Mouse (Mus musculus): ENCODE results near the gene Bco1. TPM values are rescaled to one million over a fixed set of nuclear protein-coding genes. Genes with fewer than 3 reads are reported as not detected.

The Bco1 gene
- total RNA-seq, 2 experiments from 2014 or later = not detected

GRCm38 (mm10) chr8:117094053-117094452, 1.6 kb upstream of the Bco1 start:
- DNase-seq = peak; percentile 54

- no peak for DNase-seq
Observed at GRCm38 (mm10) chr8:117097051-117097563, 1.5 kb downstream of the Bco1 start.

GRCm38 (mm10) chr8:117097564-117098191, 2.0 kb downstream of the Bco1 start:
- no peak for DNase-seq

- peak; percentile 72 for DNase-seq
Observed at GRCm38 (mm10) chr8:117107533-117107932, 11.9 kb downstream of the Bco1 start.

- DNase-seq = no peak
Observed at GRCm38 (mm10) chr8:117109018-117109711, 13.5 kb downstream of the Bco1 start.

GRCm38 (mm10) chr8:117109801-117110390, 14.2 kb downstream of the Bco1 start:
- peak; percentile 74 for DNase-seq

GRCm38 (mm10) chr8:117111641-117112040, 16.0 kb downstream of the Bco1 start:
- no peak for DNase-seq

- DNase-seq = no peak
Observed at GRCm38 (mm10) chr8:117112261-117112660, 16.6 kb downstream of the Bco1 start.

- no peak for DNase-seq
Observed at GRCm38 (mm10) chr8:117115094-117115493, 19.4 kb downstream of the Bco1 start.

- DNase-seq = peak; percentile 50
Observed at GRCm38 (mm10) chr8:117115676-117116446, 20.2 kb downstream of the Bco1 start.

- no peak for DNase-seq
Observed at GRCm38 (mm10) chr8:117116534-117116933, 20.9 kb downstream of the Bco1 start.

GRCm38 (mm10) chr8:117118409-117118808, 22.8 kb downstream of the Bco1 start:
- no peak for DNase-seq

- no peak for DNase-seq
Observed at GRCm38 (mm10) chr8:117121277-117121676, 25.6 kb downstream of the Bco1 start.

- DNase-seq = no peak
Observed at GRCm38 (mm10) chr8:117123850-117124633, 28.4 kb downstream of the Bco1 start.

- no peak for DNase-seq
Observed at GRCm38 (mm10) chr8:117125854-117126253, 30.2 kb downstream of the Bco1 start.

- no peak for DNase-seq
Observed at GRCm38 (mm10) chr8:117126411-117126810, 30.8 kb downstream of the Bco1 start.

- DNase-seq = no peak
Observed at GRCm38 (mm10) chr8:117127063-117127462, 31.4 kb downstream of the Bco1 start.

GRCm38 (mm10) chr8:117133702-117134101, 38.0 kb downstream of the Bco1 start:
- DNase-seq = no peak

GRCm38 (mm10) chr8:117136351-117136750, 40.7 kb downstream of the Bco1 start:
- DNase-seq = no peak

- DNase-seq = no peak
Observed at GRCm38 (mm10) chr8:117136763-117137162, 41.1 kb downstream of the Bco1 start.

GRCm38 (mm10) chr8:117137357-117137756, 41.7 kb downstream of the Bco1 start:
- no peak for DNase-seq

- no peak for DNase-seq
Observed at GRCm38 (mm10) chr8:117148520-117148919, 52.9 kb downstream of the Bco1 start.
